Mouse (Mus musculus): ENCODE measurements around the gene Cyb5r2.

The Cyb5r2 gene

GRCm38 (mm10) chr7:107757308-107758151, at the start of gene Cyb5r2:
Gene Cyb5r2, minus strand, starts transcription at chr7:107758032.
- DNase-seq (ENCODE audit: low read depth, low spot score): no peak

DNA sequence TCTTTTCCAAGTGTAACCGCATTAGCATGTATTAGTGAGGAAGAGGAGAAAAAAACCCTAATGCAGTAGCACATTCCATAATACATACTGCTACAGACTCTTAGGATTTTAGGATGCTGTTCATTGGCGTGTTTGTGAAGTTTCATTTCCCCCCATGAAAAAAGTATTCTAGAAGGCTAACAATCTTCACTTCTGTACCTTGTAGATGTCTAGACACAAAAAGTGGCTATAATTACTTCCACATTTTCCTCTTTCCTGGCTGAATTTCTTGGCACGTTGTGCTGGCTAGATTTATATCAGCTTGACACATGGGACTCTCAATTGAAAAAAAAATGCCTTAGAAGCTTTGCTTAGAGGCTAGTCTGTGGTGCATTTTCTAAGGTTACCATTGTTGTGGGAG, 44.3 kb upstream of the Cyb5r2 start:
- peak; percentile 63 for DNase-seq (ENCODE audit: low read depth, low spot score)

DNA sequence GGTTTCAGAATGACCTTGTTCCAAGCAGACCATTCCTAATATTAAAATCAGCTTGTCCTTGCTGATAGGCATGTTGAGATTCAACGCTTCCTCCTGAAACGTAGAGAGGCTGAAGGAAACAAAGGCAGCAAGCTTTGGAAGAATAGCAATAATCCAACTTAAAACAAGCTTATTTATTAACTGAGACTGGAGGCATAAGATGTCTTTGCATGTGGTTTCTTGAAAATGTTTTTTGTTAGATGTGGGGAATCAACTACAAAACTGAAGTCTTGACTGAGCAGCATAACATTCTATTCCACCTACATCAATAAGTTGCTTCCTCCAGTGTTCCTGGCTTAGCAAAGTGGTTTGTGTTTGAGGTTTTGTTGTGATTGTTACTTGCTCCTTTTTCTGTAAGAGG, 43.3 kb upstream of the Cyb5r2 start, which contains the start of gene Ovch2:
Ovch2 (minus strand) TSS at position 101 of the 400 bp plus-strand sequence.
- DNase-seq (ENCODE audit: low read depth, low spot score): no peak

DNA sequence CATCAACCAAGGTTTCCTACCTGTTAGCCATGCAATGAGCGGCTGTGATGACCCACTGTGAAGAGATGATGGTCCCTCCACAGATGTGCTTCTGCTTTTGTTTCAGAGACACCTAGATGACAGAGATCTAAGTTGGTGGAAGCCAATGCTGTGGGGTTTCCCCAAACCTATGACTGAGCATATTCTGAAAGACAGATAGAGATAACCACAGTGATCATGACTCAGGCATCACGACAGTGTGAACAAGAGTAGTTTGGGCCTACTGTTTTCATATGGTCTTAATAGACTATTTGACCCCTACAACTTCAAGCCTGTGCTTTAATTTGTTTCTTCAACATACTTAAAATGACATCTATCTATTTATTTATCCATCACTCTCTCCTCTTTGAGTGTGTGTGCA, 38.7 kb upstream of the Cyb5r2 start:
- no peak for DNase-seq (ENCODE audit: low read depth, low spot score)

GRCm38 (mm10) chr7:107787977-107788620, 30.3 kb upstream of the Cyb5r2 start:
- DNase-seq (ENCODE audit: low read depth, low spot score): peak; percentile 28

GRCm38 (mm10) chr7:107779611-107780010, 21.8 kb upstream of the Cyb5r2 start:
- DNase-seq (ENCODE audit: low read depth, low spot score): no peak

GRCm38 (mm10) chr7:107778216-107778615, 20.4 kb upstream of the Cyb5r2 start:
- no peak for DNase-seq (ENCODE audit: low read depth, low spot score)

DNA sequence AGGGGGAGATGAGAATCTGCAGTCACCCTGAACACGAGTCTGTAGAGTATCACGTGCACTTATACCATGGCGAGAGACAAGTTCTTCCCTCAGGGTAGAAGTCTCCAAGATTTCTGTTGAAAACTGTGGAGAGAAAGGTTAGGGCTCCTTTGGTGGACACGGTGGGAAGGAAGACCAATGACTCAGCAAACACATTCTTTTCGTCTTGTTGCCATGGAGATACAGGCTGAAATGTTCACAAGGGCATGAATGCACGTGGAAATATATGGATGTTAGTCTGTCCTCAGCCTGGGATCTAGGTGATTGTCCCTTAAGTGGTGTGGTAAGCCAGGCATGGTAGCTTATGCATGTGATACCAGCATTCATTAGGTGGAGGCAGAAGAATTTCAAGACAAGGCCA, 13.0 kb upstream of the Cyb5r2 start:
- DNase-seq (ENCODE audit: low read depth, low spot score): no peak

- no peak for DNase-seq (ENCODE audit: low read depth, low spot score)
Observed at GRCm38 (mm10) chr7:107756748-107757147, 1.1 kb downstream of the Cyb5r2 start.

DNA sequence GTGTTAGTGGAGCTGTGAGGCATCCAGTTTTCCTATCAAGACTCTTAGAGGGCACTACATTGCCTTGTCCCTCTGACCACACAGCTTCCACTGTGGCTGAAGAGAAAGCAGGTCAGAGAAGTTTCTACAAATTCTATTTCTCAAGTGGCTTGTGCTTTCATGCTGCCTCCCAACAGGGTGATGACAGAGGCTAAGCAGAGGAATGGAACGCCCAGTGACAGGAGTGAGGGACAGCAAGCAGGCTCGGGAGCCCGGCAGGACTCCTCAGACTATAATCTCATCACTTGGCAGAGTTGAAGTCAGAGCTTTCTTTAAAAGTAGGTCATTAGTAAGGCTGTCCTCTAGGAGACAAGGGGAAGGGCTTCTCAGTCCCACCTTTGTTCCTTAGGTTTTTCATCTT, 1.9 kb downstream of the Cyb5r2 start:
- no peak for DNase-seq (ENCODE audit: low read depth, low spot score)

- no peak for DNase-seq (ENCODE audit: low read depth, low spot score)
Observed at GRCm38 (mm10) chr7:107752031-107752520, 5.8 kb downstream of the Cyb5r2 start.

DNA sequence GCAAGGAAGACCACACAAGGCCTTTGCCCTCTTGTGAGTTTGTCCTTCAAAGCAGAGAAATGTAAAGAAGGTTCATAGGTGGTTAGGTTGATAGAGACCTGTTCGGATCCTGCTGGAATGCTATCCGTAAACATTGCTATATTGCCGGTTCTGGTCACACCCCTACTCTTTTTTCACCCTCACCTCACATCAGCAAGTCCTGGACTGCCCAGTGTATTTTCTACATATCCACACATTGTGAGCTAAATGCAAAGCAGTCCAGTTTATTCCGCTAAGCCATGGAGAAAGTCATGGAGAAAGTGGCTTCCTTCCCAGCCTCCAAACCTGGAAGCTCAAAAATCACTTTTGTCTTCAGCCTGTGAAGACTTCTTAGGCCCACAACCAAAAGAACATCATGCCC, 8.1 kb downstream of the Cyb5r2 start:
- no peak for DNase-seq (ENCODE audit: low read depth, low spot score)

DNA sequence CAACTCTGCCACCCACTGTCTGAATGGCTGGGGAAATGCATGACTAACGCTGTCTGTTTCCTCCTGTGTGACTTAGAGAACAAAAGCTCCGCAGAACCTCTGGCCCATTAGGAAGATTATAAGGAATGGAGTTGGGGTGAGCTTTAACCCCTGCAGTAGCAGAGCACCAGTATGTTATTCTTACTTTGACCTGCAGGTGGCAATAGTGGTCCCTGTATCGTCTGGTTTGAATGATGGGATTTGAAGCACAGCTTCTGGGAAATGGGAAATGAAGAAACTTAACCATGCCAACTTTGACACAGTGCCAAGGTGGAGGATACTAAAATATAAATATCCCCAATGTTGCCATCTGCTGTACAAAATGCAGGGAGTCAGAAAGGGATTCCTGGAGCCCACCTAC, 8.6 kb downstream of the Cyb5r2 start:
- peak; percentile 78 for DNase-seq (ENCODE audit: low read depth, low spot score)

DNA sequence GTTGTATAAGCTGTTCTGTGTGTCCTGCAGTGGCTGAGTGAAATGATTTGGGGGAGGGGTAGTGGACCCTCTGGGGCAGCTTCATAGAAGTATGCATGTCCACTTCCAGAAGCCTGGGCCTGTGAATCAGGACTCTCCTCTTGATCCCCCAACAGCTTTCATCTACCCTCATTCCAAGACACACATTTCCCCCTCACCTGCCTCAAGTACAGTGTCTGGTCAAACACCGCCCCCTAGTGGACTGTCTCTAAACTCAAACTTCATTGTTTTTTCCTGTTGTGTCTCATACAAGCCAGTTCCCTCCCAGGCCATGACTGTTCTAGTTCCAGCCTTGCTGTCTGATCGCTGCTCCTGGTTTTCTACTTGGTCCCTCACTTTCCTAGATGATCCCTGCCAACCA, 9.9 kb downstream of the Cyb5r2 start:
- DNase-seq (ENCODE audit: low read depth, low spot score): peak; percentile 75

- no peak for DNase-seq (ENCODE audit: low read depth, low spot score)
Observed at GRCm38 (mm10) chr7:107747476-107747875, 10.4 kb downstream of the Cyb5r2 start.

DNA sequence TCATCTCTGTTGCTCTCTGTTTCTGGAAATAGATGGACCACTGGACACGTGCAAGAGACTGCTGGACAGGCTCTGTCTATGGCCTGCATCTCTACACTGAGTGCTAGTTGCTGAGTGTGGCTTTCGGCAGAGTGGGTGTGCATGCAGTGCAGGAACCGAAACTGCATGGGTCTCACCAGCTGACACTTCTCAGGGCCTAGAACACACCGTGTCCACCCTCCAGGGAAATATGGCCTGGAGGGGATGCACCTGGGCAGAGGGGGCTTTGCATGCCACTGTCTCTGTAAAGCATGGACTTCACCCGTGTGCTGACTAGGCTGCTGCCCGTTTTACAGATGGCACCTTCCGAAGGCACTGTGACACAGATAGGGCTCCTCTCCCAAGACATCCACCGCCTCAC, 11.8 kb downstream of the Cyb5r2 start:
- no peak for DNase-seq (ENCODE audit: low read depth, low spot score)

- no peak for DNase-seq (ENCODE audit: low read depth, low spot score)
Observed at GRCm38 (mm10) chr7:107745111-107745510, 12.7 kb downstream of the Cyb5r2 start.

DNA sequence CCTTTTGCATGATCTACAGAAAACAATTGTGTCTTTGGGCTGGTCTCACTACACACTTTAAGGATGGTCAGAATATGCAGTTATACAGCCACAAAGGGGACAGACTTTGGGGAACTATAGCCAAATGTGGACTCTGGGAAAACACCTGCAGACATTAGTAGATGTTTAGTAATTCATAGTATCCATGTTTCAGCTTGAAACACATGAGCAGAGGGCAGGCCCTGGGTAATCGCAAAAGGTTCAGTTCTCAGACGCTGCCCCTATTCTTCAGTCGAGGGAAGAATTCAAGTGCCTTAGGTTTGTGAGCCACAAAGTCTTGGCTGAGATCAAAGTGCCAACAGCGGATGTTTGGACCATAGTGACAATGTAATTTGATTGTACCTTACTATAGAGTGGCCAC, 13.4 kb downstream of the Cyb5r2 start:
- DNase-seq (ENCODE audit: low read depth, low spot score): no peak

DNA sequence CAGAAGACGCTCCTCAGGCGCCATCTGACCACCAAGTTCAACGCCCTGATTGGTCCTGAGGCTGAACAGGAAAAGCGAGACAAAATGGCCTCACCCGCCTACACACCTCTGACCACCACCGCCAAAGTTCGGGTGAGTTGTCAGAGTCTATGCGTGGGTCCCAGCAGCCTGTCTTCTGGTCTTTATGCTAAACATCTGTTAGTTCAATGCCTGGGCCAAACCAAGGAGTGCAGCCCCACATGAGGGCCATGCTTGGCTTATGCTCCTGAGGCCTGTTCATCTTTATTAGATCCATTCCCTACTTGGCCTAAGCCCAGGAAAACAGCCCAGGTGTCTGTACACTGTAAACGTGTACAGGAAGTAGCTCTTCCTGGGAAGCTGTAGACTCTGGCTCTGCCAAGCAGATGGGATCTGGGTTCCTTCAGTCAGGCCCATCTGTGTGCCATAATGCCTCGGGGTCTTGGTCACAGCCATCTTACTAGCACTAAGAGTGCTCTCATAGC, 14.8 kb downstream of the Cyb5r2 start:
- no peak for DNase-seq (ENCODE audit: low read depth, low spot score)

- no peak for DNase-seq (ENCODE audit: low read depth, low spot score)
Observed at GRCm38 (mm10) chr7:107738726-107739125, 19.1 kb downstream of the Cyb5r2 start.

- no peak for DNase-seq (ENCODE audit: low read depth, low spot score)
Observed at GRCm38 (mm10) chr7:107733162-107733561, 24.7 kb downstream of the Cyb5r2 start.

DNA sequence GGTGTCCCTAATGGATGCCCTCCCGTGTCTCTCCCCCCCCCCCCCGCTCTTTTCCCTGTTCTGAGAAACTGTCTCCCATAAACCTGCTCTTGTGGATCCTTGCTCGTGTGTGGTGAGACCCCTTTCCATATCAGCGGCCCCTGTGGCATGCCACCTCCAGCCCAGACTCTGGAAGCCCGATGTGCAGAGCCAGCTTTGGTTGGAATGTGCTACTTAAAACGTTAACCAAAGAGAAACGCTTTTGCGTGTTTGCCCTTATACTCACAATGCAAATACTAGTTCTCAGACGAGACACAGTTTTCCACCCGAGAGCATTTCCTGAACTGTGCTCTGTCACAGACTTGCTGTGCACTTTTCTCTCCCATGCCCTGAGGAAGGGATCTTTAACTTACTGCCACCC, 27.2 kb downstream of the Cyb5r2 start:
- no peak for DNase-seq (ENCODE audit: low read depth, low spot score)

DNA sequence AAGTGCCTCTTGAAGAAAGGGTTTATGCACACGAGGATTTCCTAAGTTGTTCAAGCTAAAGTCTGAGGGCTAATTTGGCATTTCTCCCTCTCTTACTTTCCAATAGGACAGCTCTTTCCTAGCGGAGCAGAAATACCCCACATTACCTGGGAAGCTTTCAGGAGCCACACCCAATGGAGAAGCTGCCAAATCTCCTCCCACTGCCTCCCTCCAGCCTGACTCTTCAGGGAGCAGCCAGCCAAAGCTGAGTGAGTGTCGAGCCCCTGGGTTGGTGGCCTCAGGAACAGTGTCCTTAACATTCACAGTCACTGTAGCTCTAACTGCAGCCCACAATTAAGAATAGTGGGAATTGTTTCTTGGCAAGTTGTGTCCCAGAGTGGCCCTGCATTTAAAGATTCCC, 30.3 kb downstream of the Cyb5r2 start:
- DNase-seq (ENCODE audit: low read depth, low spot score): no peak

Data from forelimb bud, embryonic 11.5 days (tissue).